In the genomic region with DNA sequence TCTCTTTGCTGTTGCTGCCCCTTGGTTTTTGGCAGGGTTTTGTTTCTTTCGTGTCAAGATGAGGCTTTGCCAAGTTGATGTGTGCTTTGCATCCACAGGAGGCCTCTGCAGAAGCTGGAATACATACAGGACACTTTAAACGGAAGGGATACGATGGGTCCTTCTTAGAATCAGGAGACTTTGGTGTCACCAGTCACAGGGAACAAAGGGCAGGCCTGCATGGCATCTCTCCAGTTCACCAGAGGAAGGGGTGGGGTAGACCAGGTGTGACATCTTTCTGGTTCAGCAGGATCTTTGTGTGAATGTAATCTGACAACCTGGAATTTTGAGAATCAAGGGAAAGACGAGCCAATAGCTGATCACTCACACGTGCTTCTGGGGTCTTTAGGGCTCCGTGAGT, we compare ENCODE assay signal across 20 mouse cellular contexts.
"Had no signal": no experiment of that assay in that cellular context is flagged by ENCODE, and none has a peak within 500 bp of the region (broad histone marks: within the 10 kb centered on the region; RNA-seq: fewer than 3 reads in every experiment).

No protein-coding gene starts in this region.

- H3K9me3 ChIP-seq: limb, embryonic 10.5 days; limb, embryonic 13.5 days; liver, embryonic 15.5 days; lung, embryonic 15.5 days; midbrain, embryonic 10.5 days; midbrain, embryonic 13.5 days; neural tube, embryonic 13.5 days had no signal

- H3K27me3 ChIP-seq: limb, embryonic 13.5 days; lung, embryonic 15.5 days; midbrain, embryonic 13.5 days; neural tube, embryonic 13.5 days had no signal

- H3K4me3 ChIP-seq: limb, embryonic 10.5 days; limb, embryonic 13.5 days; liver, embryonic 12.5 days; liver, embryonic 15.5 days; lung, embryonic 15.5 days; megakaryocyte, embryonic 14.5 days; midbrain, embryonic 10.5 days; midbrain, embryonic 13.5 days; myocyte; neural tube, embryonic 13.5 days had no signal

- H3K27ac ChIP-seq: limb, embryonic 10.5 days; limb, embryonic 13.5 days; liver, embryonic 12.5 days; liver, embryonic 15.5 days; lung, embryonic 15.5 days; midbrain, embryonic 10.5 days; midbrain, embryonic 13.5 days; neural tube, embryonic 13.5 days had no signal

- DNase-seq: kidney, postnatal 10 days; layer of hippocampus, postnatal 36 days; liver; lung, adult 18-20 months; lung, postnatal 10 days; lung, postnatal 36 days; retina, postnatal 1 day; thymus, adult 18-20 months; thymus, postnatal 36 days had no signal

- H3K36me3 ChIP-seq: limb, embryonic 10.5 days; limb, embryonic 13.5 days; liver, embryonic 12.5 days; liver, embryonic 15.5 days; lung, embryonic 15.5 days; midbrain, embryonic 10.5 days; midbrain, embryonic 13.5 days; neural tube, embryonic 13.5 days had no signal

- H3K4me1 ChIP-seq: limb, embryonic 10.5 days; lung, embryonic 15.5 days; midbrain, embryonic 10.5 days; midbrain, embryonic 13.5 days; neural tube, embryonic 13.5 days had no signal

- ATAC-seq: midbrain, embryonic 13.5 days; midbrain, embryonic 16.5 days had no signal

- H3K4me2 ChIP-seq: limb, embryonic 13.5 days; liver, embryonic 12.5 days; liver, embryonic 15.5 days; lung, embryonic 15.5 days; midbrain, embryonic 13.5 days; neural tube, embryonic 13.5 days had no signal

- H3K9ac ChIP-seq: limb, embryonic 13.5 days; liver, embryonic 12.5 days; liver, embryonic 15.5 days; lung, embryonic 15.5 days; midbrain, embryonic 13.5 days; neural tube, embryonic 13.5 days had no signal
